Mouse (Mus musculus) thymus, postnatal 36 days (tissue): ENCODE data around the gene Cmah.
A peak's percentile ranks its signal among the peaks of the same experiment; 100 is the strongest.

Source experiments
- DNase-seq, 2 experiments: peaks; one replicate each; pipeline ENCODE4 v3.0.0; 2022; ENCODE audit warnings: mixed read lengths in 2 of 2

Cmah gene

DNA sequence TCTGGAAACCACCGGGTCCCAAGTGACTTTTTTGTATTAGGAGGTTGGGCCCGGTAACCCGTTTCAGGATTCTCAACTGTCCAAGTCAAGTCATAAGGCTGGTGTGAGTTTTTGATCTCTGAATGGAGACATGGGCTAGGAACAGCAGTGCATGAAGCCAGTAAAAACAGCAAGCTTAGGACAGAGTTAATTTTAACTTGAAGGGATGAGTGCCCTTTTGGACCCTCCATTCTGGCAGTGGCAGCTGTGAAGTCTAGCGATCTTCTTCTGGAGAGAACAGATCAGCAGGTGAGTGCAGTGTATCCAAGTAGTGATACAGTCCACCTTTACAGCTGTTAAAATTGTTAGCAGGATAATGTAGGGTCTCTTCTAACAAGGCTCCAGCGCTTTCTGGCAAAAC lies at the start of gene Cmah:
Gene Cmah, plus strand, starts transcription at position 204 of the 400 bp plus-strand sequence.
- DNase-seq, result no peak

DNA sequence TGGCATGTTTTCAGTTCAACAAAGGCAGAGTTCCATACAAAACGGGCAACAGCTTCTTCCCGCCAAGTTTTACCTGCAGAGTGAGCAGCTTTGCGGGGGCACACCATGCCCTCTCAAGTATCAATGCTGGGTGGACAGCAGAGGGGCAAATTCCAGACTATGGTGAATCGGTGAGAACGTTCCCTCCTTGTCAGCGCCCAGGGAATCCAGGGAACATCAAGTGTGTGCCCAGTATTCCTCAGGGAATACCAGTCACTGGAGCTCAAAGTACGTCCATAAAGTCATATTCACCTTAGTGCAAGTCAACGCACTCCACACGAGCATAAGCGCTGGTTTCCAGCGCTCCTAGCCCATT lies 47.8 kb upstream of the Cmah start:
- no peak for DNase-seq

DNA sequence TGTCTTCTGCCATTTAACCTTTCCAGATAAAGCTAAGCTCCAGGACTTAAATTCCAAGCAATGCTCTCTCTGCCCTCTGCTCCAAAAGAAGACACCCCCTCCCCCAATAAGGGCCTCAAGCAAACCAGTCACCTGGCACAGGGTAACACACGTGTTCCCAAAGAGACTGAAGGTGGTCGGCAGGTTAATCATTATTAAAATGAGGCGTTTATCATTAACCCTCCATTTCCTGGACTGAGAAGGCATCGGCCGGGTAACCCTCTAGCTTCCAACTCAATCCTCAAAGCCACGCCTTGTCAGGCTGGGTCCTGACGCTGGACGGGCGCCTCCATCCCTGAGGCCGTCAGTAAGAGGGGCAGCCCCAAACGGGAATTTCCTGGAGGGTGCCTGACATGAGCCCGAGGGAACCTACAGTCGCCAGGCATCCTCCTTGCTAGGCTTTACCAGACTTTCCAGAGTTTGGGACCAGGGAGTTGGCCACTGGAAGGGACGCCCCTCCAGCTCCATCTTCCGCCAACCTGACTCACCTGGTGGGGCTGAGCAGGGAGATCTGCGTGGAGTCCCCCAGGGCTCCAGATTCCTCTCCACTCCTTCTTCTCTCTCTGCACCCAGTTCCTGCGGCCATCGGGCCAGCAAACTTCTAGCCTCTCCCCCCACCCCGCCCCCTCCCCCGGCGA lies 47.3 kb upstream of the Cmah start:
- peak in 1 of 2 experiments; percentile 9 for DNase-seq

DNA sequence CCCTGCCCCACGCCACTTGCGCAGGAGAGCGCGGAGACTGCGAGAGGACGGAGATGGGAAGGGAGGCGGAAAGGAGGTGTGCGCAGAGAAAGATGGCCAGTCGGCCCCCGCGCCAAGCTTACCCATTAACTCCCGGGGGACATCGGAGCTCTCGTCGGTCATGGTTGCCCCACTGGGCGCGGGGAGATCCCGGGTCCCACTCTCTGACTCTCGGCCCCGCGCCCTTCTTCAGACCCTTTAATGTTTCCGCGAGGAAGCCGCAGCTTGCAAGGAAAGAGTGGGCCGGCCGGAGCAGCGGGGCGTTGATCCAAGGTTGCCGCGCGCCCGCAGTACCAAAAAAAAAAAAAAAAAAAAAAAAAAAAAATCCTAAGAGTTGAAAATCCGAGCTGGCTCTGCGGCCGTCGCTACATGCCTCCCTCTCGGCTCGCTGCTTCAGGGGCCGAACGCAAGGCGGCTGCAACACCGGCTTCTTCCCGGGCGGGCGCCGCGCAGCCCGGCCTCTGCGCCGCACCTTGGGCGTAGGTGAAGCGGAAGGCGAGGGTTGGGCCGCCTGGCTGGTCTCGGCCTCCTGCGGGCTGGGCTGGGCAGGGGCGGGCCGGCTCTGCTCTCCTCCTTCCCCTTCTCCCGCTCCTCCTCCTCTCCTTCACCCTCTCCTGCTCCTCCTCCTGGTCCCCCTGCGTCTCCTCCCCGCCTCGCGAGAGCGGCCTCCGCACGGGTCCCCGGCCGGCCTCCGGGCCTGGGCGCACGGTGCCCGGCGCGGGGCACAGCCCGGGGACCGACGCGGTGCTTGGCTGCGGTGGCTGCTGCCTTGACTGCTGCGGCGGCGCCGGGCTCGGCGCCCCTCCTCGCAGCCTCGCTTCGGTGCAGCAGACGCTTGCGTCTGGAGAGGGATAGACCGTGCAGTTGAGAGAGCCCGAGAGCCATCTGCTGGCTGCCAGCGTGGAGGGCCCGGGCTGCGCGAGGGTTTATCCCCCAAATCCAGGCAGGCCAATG lies 46.5 kb upstream of the Cmah start, which contains the start of gene Carmil1:
Gene Carmil1, minus strand, starts transcription at position 357 of the 993 bp plus-strand sequence.
- DNase-seq, result peak; percentile 71 to 78

DNA sequence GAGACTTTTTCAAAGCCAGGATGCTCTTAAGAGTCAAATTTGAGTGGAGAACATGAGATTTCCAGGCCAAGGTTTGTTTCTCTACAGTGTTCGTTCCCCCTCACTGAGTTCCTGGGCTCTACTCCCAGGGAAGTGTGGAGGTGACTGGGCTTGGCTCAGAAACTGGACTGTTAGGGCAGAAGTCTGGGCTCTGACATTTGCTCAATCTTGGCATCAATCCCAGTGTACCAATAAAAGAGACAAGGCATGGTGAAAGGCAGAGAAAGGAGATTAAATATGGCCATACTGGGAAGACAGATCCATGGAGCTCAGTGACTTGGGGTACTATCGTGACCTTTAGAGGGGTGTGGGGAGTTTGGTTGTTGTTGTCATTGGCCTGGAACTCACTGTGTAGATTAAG lies 39.8 kb upstream of the Cmah start:
- no peak for DNase-seq

DNA sequence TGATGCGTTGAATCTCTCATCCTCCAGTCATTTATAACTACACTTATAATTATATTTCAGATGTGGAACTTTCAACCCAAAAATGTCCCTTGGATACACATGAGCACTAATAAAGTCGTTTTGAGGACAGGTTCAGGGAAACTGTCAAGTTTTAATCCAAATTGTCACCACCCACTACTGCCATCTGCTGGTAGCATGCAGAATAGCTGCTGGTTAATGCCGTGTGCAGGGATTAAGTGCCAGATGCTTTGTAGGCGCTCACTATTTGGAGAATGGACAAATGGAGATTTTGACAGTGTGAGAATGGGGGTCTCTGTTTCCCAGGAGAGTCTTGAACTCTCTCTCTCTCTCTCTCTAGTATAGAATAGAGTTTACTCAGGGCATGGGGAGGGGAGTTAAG lies 30.0 kb upstream of the Cmah start:
- DNase-seq, result peak; percentile 20 to 21

DNA sequence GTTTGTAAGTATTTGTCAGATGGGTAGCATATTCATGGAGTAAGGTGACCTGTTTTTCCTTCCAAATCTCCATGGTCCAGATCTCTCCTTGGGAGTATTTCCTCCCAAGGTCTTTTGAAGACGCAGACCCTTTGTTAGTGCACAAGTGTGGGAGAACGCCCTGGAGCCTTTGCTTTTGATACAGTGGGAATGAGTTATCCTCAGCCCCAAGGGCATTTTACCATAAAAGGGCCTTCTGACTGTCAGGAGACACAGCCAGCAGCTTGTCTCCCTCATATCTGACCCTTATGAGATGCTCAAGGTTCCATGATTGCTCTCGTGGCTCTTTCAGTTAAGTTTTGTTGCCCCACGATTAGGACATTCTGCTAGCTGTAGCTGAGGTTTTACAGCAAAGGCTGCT lies 21.7 kb upstream of the Cmah start:
- no peak for DNase-seq

DNA sequence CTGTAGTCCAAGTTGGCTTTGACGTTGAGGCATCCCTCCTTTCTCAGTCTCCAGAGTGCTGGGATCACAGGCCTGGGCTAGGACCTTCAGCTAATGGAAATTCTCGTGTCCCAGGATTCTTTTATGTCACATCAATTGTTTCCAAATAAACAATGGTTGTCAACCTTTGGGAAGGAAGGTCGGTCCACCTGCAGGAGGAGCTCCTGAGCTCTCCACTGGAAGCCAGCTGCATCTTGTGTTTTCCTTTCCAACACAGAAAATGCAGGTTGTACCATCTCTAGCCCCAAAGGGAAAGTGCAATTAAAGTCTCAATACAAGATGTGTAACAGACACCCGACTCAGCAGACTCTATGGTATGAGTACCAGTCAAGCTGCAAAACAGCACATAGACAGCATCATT lies 21.0 kb upstream of the Cmah start:
- DNase-seq, result peak; percentile 25 to 35

DNA sequence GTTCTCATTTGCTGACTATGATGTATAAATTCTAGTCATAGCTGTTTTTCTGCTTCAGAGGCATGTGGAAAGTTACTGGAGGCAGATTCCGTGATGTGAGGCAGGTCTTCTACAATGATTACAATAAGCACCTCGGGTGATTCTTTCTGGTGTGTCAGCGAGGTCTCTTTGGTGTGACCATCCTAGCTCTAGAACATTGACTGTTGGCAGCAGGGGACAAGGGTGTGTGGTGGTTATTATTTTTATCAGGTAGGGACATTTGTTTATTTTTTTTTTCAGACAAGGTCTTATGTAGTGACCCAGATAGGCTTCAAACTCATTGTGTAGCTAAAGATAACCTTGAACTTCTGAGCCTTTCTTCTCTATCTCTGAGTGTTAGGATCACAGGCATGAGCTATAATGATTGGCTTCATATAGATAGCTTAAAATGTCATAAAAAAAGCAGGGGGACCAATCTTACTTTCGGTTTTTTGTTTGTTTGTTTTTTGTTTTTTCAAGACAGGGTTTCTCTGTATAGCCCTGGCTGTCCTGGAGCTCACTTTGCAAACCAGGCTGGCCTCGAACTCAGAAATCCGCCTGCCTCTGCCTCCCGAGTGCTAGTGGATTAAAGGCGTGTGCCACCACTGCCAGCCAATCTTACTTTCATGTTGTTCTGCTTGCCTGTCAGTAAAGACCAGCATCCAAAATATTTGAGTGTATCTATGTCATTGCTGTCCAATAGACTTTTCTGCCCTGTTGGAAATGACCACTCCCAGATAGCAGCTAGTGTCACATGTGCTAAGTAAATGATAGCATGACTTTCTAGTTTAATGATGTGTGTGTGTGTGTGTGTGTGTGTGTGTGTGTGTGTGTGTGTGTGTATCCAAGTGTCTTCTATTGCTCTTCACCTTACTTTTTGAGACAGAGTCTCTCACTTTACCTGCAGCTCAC lies 15.9 kb upstream of the Cmah start:
- DNase-seq, result no peak

DNA sequence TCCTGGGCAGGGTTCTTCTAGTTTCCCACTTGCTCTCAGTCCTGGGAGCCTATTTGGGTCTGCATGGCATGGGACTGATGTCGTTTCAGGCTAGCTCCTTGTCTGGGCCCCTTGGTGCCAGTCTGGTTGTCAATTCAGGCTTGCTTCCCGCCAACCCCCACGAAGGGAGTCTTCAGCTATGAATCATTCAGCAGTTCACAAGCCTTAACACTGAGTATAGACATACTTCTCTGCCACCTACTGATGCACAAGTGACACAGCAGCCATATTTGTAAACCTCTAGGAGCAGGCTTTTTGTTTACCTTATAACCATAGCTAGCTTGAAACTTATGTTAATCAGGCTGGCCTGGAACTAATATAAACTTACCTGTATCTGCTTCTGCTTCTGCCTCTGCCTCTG lies 10.6 kb upstream of the Cmah start:
- DNase-seq, result no peak

DNA sequence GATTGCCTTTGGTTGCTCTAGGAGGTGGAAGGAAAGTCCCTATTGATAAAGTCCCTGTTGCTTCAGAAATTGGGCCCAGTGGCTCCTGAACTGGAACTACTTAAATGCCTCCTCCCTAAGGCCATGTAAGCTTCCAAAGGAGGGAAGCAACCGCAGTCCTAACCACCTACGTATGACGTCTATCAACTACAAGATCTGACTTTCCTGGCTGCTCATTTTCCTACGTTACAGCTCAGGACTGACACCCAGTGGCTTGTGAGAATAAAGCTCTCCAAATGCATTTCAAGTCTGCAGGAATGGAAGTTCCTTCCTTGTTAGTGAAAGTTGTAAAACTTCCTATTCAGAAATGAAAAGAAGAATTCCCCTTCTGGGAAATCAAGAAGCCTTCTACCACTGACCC lies 8.6 kb upstream of the Cmah start:
- no peak for DNase-seq

DNA sequence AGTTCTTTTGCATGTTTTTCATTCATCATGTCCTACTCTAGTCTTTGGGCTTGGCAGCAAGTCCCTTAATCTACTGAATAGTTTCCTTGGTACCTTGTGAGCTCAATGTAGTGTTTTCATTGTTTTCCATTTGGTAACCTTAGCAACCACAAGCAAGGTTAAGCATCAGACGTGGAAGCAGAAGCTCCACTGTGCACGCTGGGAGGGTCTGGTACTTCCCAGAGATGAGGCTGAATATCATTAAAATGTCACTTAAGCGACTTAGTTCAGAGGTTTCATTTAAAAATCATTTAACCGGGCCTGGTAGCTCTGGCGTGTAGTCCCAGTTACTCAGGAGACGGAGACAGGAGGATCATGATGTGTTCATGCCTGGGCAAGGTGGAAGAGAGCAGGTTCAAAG lies 5.9 kb upstream of the Cmah start:
- DNase-seq, result no peak

DNA sequence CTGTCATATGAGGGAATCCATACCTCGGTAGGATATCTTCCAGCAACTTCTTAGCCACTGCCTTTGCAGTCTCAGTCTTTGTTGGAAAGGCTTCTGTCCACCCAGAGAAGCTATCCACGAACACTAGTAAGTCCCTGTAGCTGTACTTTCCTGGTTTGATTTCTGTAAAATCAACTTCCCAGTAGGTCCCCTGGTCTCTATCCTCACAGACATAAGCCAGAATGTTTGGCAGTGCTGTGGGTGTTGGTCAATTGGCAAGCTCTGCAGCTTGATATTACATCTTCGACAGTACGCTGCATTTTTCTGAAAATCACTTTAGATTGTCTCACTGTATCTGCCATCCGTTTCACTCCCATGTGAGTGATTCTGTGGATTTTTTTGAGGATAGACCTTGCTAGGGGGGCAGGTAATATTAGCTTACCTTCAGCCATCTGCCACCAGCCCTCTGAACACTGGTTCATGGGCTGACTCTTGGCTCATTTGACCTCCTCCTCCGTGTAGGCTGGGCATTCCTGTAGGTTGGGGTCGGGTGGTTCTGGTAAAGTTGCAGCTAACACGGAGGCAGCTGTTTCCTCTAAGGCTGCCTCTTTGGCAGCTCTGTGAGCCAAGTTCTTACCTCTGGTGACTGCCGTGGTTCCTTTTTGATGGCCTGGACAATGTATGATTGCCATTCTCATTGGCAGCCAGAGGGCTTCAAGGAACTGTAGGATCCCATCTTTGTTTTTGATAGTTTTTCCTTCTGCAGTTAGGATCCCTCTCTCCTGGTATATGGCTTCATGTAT lies 1.0 kb downstream of the Cmah start:
- DNase-seq, result no peak

DNA sequence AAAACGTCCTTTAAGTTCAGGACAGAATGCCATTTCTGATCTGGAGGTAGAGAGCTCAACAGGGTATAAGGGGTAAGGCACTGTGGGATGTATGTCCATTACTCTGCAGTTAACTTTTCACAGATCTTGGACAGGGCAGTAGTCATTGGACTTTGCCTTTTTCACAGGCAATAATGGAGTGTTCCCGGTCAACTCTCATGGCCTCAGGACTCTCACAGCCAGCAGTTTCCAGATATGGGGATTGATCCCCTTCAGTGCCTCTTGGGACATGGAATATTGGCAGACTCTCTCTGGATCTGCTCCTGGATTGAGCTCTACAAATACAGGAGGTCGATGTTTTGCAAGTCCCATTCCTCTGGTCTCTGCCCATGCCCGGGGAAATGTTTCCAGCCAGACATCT lies 2.9 kb downstream of the Cmah start:
- DNase-seq, result no peak

DNA sequence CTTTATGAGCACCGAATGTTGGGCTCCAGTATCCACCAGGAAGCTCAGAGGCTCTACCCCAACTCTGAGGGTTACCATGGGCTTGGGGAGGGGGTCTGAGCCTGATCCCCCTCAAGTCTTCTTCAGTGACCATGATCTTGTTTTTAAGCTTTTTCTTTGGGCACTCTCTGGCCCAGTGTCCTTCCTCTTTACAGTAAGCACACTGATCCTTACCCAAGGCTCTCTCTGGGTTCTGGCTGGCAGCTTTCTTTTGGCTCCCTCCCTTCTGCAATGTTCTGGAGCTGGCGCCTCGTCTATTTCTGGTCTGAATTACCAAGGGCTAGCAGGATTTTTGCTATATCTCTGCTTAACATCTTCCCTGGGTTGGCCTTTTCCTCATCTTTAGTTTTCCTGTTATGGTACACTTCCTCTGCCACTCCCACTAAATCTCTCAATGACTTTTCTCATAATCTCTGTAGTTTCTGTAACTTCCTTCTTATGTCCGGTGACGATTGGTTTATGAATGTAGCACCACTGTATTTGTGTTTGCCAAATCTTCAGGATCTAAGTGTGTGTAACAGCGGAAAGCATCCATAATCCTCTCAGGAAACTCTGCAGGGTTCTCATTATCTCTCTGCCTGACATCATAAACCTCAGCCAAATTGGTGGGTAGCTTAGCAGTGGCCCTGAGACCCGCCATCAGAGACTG lies 3.8 kb downstream of the Cmah start:
- DNase-seq, result no peak

DNA sequence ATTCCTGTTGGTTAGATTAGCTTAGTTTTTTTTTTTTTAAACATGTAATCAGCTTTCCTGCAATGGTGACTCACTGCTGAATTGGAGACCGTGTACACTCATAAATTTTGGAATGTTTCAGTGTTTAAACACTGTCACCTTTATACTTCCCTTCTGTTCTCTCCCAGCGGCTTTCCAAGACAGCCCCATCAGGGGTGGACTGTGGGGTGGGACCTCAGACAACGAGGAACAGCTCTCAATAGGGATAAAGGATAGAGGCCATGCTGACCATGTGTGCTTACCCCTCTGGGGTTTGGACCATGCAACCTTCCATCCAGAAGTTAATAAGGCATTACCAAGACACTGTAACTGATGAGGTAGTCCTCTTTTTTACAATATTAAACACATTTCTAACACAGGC lies 5.3 kb downstream of the Cmah start:
- DNase-seq, result no peak

DNA sequence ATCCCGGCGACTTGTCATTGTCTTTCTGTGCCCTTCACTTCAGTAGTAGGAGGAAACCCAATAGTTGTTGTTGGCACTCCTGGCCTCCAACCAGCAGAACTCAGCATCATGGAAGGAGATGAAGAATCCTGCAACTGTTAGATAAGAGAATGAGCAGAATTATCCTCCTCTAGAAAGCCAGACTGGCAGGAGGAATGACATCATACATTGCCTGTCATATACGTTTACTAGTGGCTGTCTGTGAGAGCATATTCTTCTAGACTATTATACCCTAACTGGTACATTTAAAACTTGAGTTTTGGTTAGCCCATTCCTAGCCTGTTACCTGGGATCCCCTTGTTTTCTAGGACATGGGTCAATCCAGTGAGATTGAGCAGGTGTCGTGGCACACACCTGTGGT lies 9.6 kb downstream of the Cmah start:
- no peak for DNase-seq

DNA sequence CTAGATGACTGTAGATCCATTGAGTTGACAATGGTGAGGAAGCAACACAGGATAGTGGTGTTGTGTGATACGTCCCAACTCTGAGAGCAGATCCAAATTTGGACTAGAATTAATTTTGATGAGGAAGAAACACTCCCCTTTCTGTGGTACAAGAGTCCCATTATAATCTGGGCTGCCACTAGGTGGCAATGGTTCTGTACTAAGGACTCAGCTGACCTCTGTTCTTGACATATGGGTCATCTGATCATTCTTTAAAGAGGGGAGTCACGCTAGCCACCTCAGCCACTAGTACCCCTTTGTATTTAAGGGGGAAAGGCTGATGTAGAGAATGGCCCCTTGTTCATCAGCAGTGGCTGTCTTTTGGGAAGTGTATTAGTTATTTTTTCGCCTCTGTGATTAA lies 10.7 kb downstream of the Cmah start:
- DNase-seq, result peak; percentile 47 to 54

DNA sequence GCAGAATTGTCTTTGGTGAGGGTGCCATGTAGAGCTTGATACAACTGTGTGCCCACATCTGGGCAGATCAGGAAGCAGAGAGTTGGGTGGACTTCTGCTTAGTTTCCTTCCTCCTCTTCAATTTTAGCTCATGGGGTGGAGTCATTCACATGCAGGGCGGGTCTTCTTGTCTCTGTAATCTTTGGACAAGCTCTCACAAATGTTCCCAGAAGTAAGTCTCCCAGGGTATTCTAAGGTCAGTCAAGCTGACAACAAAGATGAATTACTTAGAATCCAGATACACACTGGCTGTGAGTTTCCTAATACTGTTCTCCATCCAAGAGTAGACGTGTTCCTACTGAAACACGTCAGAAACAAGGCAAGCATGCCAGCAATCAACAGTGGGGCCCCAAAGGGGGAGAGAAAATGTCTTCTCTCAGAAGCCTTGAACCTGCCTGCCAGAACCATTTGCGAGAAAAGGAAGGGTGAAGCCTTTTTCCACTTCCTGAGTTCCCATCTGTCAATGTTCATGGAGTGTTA lies 11.2 kb downstream of the Cmah start:
- no peak for DNase-seq

DNA sequence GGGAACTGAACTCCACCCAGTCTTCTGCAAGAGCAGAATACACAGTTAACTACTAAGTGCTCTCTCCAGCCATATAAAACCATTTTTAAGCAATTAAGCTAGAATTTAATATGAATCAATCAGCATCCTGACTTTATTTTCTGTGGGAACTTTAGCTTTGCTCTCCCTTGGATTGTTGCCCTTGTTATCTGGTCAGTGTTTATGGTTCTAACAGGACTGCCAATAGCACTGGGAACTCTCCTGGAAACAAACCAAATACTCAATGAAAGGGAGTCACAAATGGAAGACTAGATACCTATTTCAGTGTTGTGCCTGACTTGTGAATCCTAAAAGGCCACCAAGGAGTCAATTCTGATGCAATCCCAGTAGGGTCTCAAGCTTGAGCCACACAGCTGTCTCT lies 12.7 kb downstream of the Cmah start:
- no peak for DNase-seq

DNA sequence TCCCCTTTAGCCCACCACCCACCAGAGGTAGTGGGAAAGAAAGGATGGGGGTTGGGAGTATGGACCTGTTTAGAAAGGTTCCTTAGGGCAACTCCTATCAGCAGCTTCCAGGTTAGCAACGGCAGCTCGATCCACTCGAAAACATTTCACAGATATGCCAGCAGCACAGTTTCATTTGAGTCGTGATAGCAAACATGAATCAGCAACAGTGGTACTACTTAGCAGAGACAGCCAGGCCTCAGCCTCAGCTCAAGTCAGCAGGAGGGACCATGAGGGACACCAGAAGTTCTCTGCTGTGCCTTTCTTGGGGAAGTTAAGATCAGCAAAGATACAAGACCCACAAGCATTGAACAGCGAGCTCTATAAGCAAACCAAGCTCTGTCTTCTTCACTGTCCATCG lies 13.3 kb downstream of the Cmah start:
- no peak for DNase-seq
